Mouse (Mus musculus): Measurements from ENCODE around the gene 2210010C04Rik. TPM values are rescaled to one million over a fixed set of nuclear protein-coding genes. Genes with fewer than 3 reads are reported as not detected.
A peak's percentile ranks its signal among the peaks of the same experiment; 100 is the strongest.
"Not testable (repeated sequence)": the region's sequence is repeated elsewhere in the genome, so short reads cannot be mapped to it uniquely, and the experiment has no call there.

The 2210010C04Rik gene
- polyA plus RNA-seq, 1 experiment = not detected

DNA sequence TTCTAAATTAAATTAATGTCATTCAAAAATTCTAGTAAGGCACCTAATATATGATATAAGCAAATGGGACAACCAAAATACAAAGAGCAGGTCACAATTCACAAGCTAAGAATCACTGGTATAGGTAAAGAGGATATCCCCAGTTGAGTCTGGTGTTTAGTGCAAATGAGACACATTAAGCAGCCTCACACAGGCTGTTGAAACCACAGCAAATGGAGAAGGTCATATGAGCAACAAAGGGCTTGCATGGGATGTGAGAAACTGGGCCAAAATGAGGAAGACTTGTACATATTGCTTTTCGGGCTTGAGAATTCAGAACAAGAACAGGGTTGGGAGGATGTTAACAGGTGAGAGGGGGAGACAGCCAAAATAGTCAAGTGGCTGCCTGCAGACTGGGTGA lies 9.4 kb upstream of the 2210010C04Rik start:
- H3K4me3 ChIP-seq (ENCODE audit: insufficient read depth, low read depth, low read length) = no peak overlapping the region
- no peaks in the 10 kb centered on the region for H3K4me1 ChIP-seq (ENCODE audit: control insufficient read depth, insufficient read depth, insufficient read length, low read length)
- no peak overlapping the region for H3K27ac ChIP-seq (replicated peaks; ENCODE audit: low read depth, low read length)

GRCm38 (mm10) chr6:41044314-41044713 lies 9.0 kb upstream of the 2210010C04Rik start:
- Histone ChIP-seq H3K4me3 (ENCODE audit: insufficient read depth, low read depth, low read length) (no peak overlapping the region), H3K27ac (replicated peaks; ENCODE audit: low read depth, low read length) (no peak overlapping the region), H3K4me1 (ENCODE audit: control insufficient read depth, insufficient read depth, insufficient read length, low read length) (no peaks in the 10 kb centered on the region)

DNA sequence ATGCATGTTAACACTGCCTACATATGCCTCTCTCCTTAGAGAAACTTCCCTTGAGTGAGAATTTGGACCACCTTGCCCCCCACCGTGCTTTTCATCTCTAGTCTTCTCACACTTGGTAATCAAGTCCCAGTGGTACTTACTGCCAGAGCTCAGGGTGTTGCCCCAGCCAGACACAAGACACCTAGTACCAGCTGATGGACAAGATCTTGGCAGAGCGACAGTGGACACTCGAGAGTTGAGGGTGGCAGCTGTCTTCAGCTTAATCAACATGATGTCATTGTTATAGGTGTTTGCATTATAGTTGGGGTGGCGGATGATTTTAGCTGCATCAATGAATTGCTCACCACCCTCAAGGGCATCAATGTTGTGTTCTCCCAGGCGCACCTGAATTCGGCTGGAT lies 2.5 kb downstream of the 2210010C04Rik start:
- Histone ChIP-seq H3K4me3 (ENCODE audit: insufficient read depth, low read depth, low read length) (no peak overlapping the region), H3K27ac (replicated peaks; ENCODE audit: low read depth, low read length) (no peak overlapping the region), H3K4me1 (ENCODE audit: control insufficient read depth, insufficient read depth, insufficient read length, low read length) (no peaks in the 10 kb centered on the region)

- H3K4me1 ChIP-seq (ENCODE audit: control insufficient read depth, insufficient read depth, insufficient read length, low read length) = no peaks in the 10 kb centered on the region
- H3K27ac ChIP-seq (replicated peaks; ENCODE audit: low read depth, low read length) = no peak overlapping the region
- no peak overlapping the region for H3K4me3 ChIP-seq (ENCODE audit: insufficient read depth, low read depth, low read length)
Measured at GRCm38 (mm10) chr6:41032231-41032630, 3.1 kb downstream of the 2210010C04Rik start.

DNA sequence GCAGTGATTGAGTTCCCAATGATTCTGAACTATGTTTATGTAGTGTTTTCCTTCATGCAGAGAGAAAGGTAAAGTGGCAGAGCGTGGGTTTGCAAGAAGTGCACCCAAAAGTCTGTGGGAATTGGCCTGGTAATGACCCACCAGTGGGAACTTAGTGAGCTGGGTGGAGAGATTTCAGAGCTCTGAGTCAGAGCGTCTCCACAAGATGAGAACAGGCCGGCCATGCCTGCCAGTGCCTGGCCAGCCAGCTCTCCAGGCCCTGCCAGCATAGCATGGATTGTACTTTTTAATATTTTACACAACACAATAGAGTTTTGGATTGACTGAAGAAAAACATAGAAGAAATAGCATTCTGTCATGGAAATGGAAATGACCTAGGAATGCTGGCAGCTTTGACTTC lies 4.5 kb downstream of the 2210010C04Rik start:
- Histone ChIP-seq H3K4me1 (ENCODE audit: control insufficient read depth, insufficient read depth, insufficient read length, low read length) (no peaks in the 10 kb centered on the region), H3K4me3 (ENCODE audit: insufficient read depth, low read depth, low read length) (no peak overlapping the region), H3K27ac (replicated peaks; ENCODE audit: low read depth, low read length) (no peak overlapping the region)

- no peaks in the 10 kb centered on the region for H3K4me1 ChIP-seq (ENCODE audit: control insufficient read depth, insufficient read depth, insufficient read length, low read length)
- 0 out of 2 replicates have a peak overlapping the region, but pooled peaks have one; percentile 31 for H3K27ac ChIP-seq (replicated peaks; ENCODE audit: low read depth, low read length)
Measured at GRCm38 (mm10) chr6:41027053-41027452, 8.3 kb downstream of the 2210010C04Rik start.

GRCm38 (mm10) chr6:41025873-41026650 lies 9.2 kb downstream of the 2210010C04Rik start:
- Histone ChIP-seq H3K4me3 (ENCODE audit: insufficient read depth, low read depth, low read length) (no peak overlapping the region), H3K4me1 (ENCODE audit: control insufficient read depth, insufficient read depth, insufficient read length, low read length) (no peaks in the 10 kb centered on the region), H3K27ac (replicated peaks; ENCODE audit: low read depth, low read length) (no peak overlapping the region)

More at GRCm38 (mm10) chr6:41027053-41027452, 8.3 kb downstream of the 2210010C04Rik start:
- H3K4me3 ChIP-seq (ENCODE audit: insufficient read depth, low read depth, low read length) = no peak overlapping the region

DNA sequence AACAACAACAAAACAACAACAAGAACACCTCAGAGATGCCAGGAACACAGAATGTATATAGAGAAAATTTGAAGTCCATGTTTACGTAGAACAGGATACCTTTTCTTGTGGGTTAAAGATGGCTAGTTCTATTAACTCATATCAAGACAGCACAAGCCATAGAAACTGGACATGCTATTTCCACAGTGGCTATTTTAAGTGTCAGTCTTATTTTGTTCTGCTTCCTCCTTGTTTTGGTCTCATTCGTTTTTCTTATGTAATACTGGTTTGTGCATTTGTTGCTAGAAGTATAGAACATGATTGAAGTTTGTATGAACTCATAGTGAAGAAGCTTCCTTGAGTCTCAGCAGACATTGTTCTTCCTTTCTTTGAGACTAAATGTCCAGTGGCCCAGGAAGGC lies 16.2 kb downstream of the 2210010C04Rik start:
- no peaks in the 10 kb centered on the region for H3K4me1 ChIP-seq (ENCODE audit: control insufficient read depth, insufficient read depth, insufficient read length, low read length)
- no peak overlapping the region for H3K27ac ChIP-seq (replicated peaks; ENCODE audit: low read depth, low read length)
- no peak overlapping the region for H3K4me3 ChIP-seq (ENCODE audit: insufficient read depth, low read depth, low read length)

- H3K4me1 ChIP-seq (ENCODE audit: control insufficient read depth, insufficient read depth, insufficient read length, low read length) = no peaks in the 10 kb centered on the region
- no peak overlapping the region for H3K4me3 ChIP-seq (ENCODE audit: insufficient read depth, low read depth, low read length)
- no peak overlapping the region for H3K27ac ChIP-seq (replicated peaks; ENCODE audit: low read depth, low read length)
Measured at GRCm38 (mm10) chr6:41018629-41019028, 16.7 kb downstream of the 2210010C04Rik start.

- Histone ChIP-seq H3K4me3 (ENCODE audit: insufficient read depth, low read depth, low read length) (no peak overlapping the region), H3K4me1 (ENCODE audit: control insufficient read depth, insufficient read depth, insufficient read length, low read length) (no peaks in the 10 kb centered on the region), H3K27ac (replicated peaks; ENCODE audit: low read depth, low read length) (no peak overlapping the region)
Measured at GRCm38 (mm10) chr6:41015065-41015464, 20.2 kb downstream of the 2210010C04Rik start.

GRCm38 (mm10) chr6:40999379-40999778 lies 35.9 kb downstream of the 2210010C04Rik start, which contains the start of gene Gm2663:
Gene Gm2663 (minus strand): TSS chr6:40999479.
- H3K4me1 ChIP-seq (ENCODE audit: control insufficient read depth, insufficient read depth, insufficient read length, low read length); H3K4me3 ChIP-seq (ENCODE audit: insufficient read depth, low read depth, low read length); H3K27ac ChIP-seq (replicated peaks; ENCODE audit: low read depth, low read length): not testable (repeated sequence)

Other genes with a start within 250 kb of the 2210010C04Rik start
- gene Moxd2, start 148.0 kb downstream of the 2210010C04Rik start, polyA plus RNA-seq (2012; ENCODE audit: insufficient read depth, insufficient read length, missing spikeins) = not detected in 2 replicates
- gene Prss58, start 135.1 kb downstream of the 2210010C04Rik start, polyA plus RNA-seq (2012; ENCODE audit: insufficient read depth, insufficient read length, missing spikeins) = not detected in 2 replicates
- gene 1700074P13Rik, start 95.0 kb downstream of the 2210010C04Rik start, polyA plus RNA-seq (2012; ENCODE audit: insufficient read depth, insufficient read length, missing spikeins) = not detected in 2 replicates
- gene Gm4744, start 83.6 kb downstream of the 2210010C04Rik start, polyA plus RNA-seq (2012; ENCODE audit: insufficient read depth, insufficient read length, missing spikeins) = not detected in 2 replicates
- not detected in 2 replicates for gene 1810009J06Rik, start 70.8 kb downstream of the 2210010C04Rik start, polyA plus RNA-seq (2012; ENCODE audit: insufficient read depth, insufficient read length, missing spikeins)
- gene Gm2663, start 36.0 kb downstream of the 2210010C04Rik start, polyA plus RNA-seq (2012; ENCODE audit: insufficient read depth, insufficient read length, missing spikeins) = not detected in 2 replicates

Measured in brown adipose tissue, adult 24 weeks (tissue).